Mouse (Mus musculus) ovary, postnatal 10 days (tissue): ENCODE data around the gene Dusp5.

ENCODE experiments used
- DNase-seq: peaks from one replicate; pipeline ENCODE4 v3.0.0; 2022; ENCODE audit warnings: low spot score

Dusp5 gene

DNA sequence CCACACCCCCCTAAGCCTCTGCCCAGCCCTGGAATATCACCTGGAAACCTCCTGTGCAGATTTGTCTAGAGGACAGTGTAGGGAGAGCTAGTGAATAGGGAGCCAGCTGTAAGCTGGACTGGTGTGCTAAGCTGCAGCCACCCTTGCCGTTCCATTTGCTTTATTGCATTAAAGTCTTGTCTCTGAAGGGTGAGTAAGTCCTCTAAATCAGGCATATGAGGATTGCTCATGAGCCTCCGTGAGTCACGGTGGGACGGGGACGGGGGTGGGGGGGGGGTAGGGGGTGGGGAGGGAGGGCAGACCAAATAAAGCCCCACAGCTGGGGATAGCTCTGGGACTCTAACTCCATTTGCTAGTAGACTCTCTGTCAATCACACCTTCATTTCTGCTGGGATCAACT is 14.7 kb downstream of the Dusp5 start:
- DNase-seq = no peak

DNA sequence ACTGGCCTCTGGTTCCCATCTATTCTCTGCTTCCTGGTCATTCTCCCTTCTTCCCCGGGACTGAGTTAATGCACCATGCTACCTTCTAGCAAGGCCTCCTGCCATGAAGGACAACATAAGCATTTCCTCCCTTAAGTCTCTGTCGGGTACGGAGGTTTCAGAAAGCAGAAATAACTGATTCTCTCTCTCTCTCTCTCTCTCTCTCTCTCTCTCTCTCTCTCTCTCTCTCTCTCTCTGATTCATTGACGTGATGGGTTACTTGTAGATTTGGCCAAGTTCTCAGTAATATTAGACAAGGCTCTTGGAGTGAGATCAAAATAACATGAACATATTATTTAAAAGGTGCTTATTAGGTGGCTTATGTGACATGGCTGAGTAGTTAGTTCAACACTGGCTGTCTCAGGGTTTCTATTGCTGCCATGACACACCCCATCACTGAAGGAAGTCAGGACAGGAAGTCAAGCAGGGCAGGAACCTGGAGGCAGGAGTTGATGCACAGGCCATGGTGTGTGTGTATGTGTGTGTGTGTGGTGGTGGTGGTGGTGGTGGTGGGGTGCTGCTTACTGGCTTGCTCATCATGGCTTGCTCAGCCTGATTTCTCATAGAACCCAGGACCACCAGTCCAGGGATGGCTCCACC is 16.1 kb downstream of the Dusp5 start:
- DNase-seq = no peak

DNA sequence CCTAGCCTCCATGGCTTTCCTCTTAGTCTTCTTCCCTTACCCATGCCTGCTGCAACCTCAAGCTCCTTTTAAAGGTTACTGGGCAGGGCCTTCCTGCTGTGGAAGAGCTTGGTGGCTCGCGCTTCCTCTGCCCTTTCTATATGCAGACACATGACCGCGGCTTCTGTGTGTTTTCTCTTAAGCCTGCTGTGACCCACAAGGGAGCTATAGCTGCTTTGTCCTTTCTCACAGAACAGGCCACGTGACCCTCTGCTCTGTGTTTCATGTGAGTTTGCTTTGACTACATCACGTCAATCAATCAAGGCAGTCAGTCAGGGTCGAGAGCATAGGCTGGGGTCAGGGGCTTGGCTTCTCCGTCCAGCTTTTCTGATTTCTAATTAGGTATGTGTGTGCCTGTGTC is 18.7 kb downstream of the Dusp5 start:
- no peak for DNase-seq

GRCm38 (mm10) chr19:53550972-53551371 is 22.1 kb downstream of the Dusp5 start:
- DNase-seq = no peak

GRCm38 (mm10) chr19:53552216-53552786 is 23.4 kb downstream of the Dusp5 start:
- DNase-seq = no peak

- DNase-seq = no peak
Measured at GRCm38 (mm10) chr19:53552795-53553194, 23.9 kb downstream of the Dusp5 start.

GRCm38 (mm10) chr19:53554402-53554801 is 25.5 kb downstream of the Dusp5 start:
- DNase-seq = no peak

DNA sequence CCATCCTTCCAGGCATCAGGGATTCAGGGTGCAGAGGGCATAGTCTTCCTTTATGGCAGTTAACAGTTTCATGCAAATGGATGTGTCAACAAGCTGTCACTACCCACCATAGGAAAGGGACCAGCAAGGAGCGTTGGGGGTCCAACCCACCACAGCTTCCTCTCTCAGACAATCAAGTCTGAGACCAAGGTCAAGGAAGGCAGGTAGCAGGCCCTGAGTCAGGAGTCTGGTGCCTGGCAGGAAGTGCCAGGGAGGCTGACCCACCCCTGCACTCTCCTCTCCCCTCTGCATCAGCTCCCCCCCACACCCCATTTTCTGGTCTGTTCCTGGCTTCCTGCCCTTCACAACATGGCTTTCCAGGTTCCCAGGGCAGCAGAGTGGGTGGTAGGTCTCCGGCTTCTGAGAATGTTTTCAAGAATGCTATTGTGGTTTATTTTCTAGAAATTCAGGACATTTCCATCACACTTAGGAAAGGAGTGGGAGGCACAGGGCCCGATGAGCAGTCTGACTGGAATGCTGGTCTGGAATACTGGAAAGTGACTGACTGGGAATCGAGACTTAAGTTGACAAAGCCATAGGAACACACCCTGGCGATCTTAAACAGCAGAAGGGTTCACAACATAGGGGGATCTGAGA is 26.2 kb downstream of the Dusp5 start:
- no peak for DNase-seq

DNA sequence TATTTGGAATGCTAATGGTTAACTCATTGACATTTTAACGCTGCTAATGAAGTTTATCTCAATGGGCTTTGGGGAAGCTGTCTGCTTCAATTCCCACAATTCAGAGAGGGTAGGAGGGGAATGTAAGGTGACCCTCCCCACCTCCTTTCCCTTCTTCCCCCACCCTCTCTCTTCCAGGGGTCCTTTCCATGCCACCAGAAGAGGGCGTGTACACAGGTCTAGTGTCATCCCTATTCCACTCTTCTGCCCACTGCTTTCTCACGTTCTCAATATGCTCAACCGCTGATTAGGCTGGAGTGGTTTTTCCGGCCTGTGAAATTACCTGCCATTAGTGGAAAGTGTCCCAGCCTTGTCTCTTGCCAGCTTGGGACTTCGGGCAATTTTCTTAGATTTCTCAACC is 27.9 kb downstream of the Dusp5 start:
- no peak for DNase-seq

DNA sequence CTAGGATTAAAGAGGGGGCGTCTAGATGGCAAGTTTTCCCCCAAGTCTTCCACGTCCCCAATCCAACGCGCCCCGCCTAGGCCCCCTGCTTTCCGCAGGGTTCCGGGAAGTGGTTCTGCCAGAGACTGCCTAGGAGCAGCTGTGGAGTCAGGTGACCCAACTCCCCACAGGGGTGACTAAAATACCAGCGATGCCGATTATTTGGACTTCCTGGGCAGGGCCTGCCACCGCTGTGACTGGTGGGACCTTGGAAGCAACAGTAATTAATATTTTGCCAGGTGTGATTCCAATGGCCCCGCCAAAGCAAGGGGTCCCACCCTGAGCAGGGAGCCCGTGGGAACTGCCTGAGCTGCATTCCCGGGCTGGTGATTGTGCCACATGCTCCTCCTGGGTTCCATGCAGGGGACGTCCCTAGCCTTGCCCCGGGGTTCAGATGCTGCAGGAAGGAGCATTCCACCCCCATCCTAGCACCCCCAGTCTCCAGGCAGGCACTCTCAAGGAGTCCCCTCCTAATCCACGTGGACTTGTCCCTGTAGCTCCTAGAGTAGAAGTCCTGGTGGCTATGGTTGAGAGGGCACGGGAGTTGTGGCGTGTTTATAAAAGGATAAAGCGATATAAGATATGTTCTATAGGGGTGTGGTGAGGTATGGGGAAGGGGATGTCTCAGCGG is 28.5 kb downstream of the Dusp5 start:
- no peak for DNase-seq

DNA sequence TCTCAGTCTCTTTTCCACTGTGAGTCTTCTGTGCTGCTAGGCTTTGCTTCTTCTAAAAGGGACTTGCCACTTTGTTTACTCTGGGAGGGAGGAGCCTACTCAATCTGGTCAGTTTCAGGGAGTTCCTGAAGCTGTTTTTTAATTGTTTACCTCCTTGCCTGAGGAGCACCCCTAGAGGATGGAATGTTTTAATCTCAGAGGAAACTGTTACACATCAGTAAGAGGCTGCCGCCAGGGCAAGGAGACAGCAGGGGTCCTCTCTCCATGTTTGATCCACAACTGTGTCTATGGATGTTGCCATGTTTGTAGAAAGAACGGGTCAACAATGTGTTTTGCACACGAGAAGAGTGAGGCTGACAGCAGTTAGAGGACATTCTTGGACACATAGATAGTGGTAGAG is 31.5 kb downstream of the Dusp5 start:
- no peak for DNase-seq

DNA sequence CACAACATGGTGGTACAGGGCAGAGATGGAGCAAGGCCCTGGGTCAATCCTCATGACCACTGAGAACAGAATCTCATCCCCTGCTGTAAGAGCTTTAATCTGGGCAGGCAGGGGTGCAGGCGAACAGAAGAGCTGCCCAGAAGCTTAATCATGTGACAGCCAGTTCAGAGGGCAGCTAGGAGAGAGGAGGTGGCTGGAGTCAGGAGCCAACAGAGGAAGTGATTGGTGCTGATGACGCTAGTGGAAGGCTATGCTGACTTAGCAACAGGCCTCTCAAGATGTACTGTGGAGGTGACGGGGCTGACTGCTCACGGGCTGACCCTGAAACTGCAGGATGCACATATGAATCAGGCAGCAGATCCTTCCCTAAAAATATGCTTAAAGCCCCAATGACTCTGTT is 35.3 kb downstream of the Dusp5 start:
- no peak for DNase-seq

GRCm38 (mm10) chr19:53565565-53566277 is 36.8 kb downstream of the Dusp5 start:
- DNase-seq = no peak

- no peak for DNase-seq
Measured at GRCm38 (mm10) chr19:53567864-53568263, 39.0 kb downstream of the Dusp5 start.

GRCm38 (mm10) chr19:53568553-53568952 is 39.6 kb downstream of the Dusp5 start:
- no peak for DNase-seq

DNA sequence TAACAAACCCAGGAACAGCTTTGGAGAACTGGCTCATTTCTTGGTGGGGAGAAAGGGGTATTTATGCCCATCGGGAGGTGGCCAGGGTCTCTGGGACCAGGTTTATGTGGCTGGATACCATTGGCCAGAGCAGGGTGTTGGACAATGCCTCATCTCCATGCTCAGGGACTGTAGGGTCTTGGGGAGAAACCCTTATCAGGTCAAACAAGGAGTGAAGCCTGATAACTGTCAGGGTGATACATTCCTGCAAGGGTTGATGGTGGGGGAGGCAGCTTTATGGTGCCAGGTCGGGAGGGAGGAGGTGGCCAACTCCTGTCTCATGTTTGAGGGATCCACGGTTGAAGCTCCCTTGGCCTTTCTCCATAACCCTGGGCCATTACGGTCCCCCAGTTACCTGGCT is 42.1 kb downstream of the Dusp5 start:
- DNase-seq = no peak

GRCm38 (mm10) chr19:53571501-53572428 is 42.9 kb downstream of the Dusp5 start:
- no peak for DNase-seq

DNA sequence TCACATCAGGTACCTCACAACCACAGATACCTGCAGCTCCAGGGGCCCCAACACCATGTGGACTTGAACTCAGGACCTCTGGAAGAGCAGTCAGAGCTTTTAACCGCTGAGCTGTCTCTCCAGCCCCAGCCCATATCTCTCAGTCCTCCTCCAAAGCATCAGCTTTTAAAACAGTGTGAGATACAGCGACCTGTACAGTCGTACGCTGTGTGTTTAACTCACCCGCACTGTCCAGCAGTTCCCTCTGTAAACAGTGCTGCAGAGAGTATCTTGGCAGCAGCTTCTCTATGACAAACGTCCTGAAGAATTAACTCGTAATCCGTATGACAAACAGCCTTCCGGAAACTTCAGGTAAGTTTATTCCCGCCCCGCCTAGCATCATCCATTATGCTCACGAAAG is 43.7 kb downstream of the Dusp5 start:
- no peak for DNase-seq

- DNase-seq = no peak
Measured at GRCm38 (mm10) chr19:53573151-53573550, 44.2 kb downstream of the Dusp5 start.

- DNase-seq = no peak
Measured at GRCm38 (mm10) chr19:53574131-53574530, 45.2 kb downstream of the Dusp5 start.

DNA sequence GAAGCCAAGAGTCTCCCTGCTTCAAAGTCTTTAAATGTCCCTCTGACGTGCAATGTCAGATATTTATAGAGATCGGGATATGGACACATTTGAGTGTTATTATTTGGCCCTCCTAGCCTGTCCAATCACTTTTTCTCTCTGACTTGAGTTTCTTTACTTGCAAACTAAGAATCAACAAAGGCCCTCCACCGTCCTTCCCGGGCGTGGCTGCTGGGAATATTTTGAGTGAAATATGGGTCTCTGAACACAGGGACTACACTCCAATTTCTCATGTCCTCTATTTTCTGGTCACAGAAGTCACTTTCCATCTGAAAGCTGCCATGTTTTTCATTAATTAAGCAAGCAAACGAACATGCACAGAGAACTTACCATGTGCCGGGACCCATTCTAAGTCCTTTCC is 45.6 kb downstream of the Dusp5 start:
- DNase-seq = no peak
